Mouse (Mus musculus) embryo, embryonic 11 days (tissue): ENCODE measurements around the gene Prss53.

ENCODE experiments used
- DNase-seq: peaks from one replicate; pipeline ENCODE4 v3.0.0-alpha.2; 2015

Prss53 gene

DNA sequence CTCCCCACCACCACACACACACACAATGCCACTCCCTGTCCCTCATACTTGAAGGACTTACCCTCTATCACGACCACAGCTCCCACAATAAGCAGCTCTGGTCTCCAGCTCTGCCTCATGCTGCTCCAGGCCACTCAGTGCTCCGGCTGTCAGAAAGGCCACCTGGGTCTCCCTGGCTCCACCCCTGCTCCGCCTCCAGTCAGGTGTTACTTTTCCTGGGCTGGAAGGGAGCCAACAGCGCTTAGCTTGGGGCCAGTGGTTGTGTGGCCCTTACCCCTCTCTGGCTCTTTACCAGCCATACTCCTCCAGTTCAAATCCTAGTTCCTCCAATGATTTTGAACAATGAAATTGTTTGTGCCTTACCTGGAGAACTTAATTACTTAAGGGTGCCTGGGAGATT is at the start of gene Prss53:
Prss53 (minus strand) TSS at position 173 of the 400 bp plus-strand sequence.
- DNase-seq = no peak

DNA sequence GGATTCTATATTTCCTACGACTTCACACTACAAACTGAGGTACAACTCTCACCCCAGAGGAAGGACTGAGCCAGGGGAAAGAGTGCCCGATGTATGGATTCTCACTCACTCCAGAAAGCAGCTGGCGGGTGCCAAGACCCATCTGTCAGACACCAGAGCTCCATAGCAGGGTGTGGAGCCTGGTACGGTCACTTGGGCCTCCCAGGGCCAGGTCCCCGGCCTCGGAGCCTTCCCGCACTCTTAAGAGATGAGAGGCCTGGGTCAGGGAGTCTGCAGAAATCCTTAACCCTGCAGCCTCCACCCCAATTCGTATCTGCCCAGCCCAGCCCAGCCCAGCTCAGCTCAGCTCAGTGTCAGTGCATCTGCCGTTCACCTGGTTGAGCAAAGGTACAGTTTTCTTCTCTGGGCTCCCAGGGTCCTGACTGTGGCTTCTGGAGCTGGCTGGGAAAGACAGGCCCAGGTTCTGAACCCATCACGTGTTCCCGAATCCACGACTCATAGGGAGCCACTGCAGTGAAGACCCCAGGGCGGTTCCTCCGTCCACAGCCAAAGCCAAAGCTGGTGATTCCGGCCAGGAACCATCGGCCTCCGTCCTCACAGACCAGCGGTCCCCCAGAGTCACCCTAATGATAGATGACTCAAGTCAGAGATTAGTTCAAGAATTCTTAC is 45.6 kb upstream of the Prss53 start:
- no peak for DNase-seq

DNA sequence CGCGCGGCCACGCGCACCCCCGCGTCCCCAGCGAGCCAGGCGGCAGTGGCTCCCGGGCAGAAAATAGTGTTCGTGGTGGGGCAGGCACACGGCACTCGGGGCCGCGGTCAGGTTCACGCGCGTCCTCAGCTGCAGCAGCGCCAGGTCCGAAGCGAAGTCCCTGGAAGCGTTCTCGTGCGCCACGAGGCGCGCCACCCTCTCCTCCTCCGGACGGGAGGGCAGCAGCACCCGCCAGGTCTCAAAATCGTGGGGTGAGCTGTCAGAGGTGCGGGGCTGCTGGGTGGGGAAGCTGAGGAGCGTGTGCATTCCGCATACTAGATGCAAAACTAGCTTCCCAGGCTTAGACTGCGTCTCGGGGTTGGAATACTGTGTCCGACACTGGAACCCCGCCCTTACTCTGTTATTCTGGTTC is 45.0 kb upstream of the Prss53 start:
- no peak for DNase-seq

DNA sequence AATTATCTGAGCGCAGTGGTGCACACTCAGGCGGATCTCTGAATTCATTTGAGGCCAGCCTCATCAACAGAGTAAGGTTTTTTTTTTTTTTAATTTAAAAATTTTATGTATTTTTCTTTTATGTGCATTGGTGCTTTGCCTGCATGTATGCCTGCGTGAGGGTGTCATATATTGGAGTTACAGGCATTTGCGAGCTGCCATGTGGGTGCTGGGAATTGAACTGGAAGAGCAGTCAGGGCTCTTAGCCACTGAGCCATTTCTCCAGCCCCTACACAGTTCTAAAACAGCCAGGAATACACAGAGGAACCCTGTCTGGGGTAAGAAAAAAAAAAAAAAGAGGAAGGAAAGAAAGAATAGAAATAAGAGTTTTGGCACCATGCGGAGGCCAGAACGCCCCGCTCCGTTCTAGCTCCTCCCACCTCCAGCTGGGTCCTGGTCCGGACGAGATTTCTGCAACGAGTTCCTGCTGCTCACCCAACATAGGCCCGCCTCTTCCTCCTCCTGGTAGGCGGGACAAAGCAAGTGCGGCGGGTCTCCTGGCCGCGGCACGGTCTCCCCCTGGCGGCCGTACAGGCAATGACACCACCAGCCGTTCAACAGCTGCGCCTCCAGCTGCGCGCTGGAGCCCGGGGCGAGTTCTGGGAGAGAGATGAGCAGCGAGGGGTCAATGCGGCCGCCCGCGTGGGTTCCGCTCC is 44.4 kb upstream of the Prss53 start:
- peak; percentile 96 for DNase-seq

DNA sequence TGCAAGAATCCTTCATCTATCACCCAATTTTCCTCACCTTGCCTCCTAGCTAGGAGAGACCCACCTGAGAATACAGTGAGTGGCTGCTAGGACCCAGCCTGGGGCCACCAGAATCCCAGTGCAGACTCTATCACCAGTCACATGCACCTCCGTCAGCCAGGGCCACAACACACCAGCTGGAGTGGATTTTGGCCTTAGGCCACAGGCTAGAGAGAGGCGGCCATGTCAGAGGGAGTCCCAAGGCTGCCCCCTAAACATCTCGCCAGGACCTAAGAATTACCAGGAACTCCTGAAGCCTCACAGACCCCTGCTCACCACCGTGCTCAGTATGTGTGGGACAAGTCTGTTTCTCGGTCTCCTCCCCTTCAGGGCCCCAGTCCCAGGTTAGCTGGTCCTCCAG is 43.3 kb upstream of the Prss53 start:
- no peak for DNase-seq

DNA sequence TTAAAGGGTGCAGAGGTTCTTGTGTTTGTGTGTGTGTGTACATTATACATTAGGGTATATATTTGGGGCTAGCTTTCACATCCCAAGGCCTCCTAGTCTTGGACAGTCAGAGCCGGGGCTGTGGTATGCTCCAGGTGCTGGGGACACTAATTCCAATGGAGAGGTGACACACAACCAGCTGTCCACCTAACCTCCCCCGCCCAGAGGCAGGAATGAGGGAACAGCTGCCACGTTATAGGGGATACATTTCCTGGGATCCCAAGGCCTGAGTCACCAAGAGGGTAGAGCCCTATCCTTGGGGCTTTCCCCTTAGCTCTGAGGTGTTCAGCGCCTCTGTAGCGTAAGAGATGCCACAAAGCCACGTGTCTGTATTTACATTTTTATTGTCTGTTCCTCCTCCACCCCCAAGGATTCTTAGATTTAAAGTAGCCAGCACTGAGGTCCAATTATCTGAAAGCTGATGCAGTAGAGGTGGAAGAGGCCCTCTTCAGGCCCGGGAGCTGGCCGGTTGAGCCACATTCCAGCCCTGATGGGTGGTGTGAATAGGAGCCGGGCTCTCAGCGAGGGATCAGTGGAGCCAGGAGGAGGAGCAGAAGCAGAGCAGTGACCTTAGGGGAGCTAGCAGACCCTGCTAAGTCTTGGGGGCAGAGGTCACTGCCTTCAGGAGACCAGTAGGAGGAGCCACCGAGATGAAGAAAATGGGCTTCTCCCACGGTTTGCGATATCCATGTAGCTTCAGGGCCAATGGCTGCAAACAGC is 41.7 kb upstream of the Prss53 start:
- DNase-seq = peak; percentile 64

DNA sequence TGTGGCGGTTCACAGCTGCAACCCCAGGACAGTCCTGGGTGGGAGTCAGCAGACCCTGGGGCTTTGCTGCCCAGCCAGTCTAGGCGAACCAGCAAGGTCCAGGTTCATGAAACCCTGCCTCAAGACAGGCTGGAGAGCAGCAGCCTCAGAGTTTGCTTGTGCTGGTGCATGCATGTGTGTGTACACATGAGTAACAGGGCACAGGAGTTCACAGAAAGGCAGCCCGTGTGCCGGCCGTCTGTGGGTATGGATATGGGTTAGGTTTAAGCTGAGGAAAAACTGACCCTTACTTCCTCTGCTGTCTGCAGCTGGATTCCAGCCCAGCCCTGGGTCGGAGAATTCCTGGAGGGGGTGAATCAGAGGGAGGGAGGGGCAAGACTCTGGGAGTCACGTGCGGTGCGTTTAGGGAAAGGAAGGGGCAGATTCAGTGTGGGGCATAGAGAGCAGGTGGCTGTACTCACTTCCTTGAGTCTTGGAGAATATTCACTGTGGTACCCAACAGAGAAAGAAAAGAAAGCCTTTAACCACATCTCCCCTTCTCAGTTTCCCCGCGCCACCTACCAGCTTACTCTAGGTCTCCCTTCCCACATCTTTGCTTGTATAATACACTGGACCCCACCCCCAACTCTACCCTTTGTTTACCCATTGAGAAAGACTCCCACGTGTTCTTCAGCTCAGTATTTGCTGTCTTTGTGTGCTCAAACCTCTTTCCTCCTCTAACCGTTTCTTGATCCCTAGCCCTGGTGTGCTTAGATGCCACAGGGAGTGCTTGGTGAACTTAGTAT is 40.8 kb upstream of the Prss53 start:
- DNase-seq = peak; percentile 30

DNA sequence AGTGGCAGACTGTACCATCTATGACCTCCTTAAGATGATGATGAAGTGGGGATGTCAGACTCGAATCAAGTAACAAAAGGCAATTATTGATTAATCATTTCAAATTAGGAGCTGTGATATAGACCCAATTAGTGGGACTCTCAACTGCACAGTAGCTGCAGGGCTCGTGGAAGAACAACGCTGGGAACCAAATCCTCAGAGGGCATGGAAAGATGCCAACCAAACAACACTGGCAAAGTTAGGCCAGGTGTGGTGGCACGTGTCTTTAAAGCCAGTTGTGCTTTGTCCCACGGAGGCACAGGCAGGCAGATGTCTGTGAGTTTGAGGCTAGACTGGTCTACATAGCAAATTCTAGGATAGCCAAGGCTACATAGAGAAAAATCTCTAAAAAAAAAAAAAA is 39.9 kb upstream of the Prss53 start:
- no peak for DNase-seq

DNA sequence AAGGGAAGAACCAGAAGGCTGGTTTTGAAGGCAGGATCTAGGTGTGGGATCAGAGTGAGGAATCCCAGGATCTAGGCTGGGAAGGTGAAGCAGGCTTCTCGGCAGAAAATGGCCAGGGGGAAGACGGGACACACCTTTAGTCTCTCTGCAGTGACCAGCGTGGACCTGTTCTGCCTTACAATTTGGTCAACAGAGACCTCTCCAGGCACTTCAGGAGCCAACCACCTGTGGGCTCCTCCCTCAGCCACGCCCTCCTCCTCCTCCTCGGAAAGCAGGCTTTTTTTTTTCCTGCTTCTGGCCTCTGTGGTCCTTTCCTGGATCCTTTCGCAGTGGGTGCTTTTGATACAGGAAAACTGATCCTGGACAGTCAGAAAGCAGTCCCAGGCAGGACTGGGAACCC is 39.2 kb upstream of the Prss53 start, which contains the start of gene Prss8:
Prss8 (minus strand) TSS at position 182 of the 400 bp plus-strand sequence.
- peak; percentile 21 for DNase-seq

DNA sequence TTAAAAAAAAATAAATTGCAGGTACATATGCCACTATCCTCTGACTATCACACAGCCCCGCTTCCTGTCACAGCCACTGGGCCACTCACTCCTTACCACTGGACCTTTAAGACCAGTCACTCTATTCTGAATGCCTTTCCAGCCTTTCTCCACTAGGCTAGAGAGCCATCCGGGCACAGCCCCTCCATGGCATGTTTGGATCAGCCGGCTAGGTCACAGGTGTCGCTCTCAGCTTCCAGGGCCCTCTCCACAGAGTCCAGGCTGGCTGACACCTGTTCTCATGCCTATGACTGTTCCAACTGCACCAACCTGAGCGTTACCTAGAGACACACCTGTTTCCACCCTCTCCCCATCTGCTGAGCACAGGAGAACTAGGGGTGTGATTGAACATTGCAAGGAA is 37.8 kb upstream of the Prss53 start:
- DNase-seq = no peak

DNA sequence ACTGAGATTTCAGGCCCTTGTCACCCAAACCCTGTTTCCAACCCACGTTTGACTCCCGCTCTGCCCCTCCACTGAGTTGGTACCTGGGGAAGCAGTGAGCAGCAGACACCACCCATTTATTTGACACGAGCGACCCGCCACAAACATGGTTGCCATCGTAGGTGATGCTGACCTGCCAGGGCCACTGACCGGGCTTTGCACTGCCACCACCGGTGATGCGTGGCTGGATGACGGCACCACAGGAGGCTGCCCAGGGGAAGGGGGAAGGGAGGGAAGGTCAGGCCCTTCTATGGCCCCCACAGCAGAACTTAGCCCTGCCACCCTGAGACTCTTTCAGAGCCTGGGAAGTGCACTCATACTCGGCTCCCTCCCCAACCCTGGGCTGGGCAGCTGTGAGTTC is 37.0 kb upstream of the Prss53 start:
- DNase-seq = no peak

DNA sequence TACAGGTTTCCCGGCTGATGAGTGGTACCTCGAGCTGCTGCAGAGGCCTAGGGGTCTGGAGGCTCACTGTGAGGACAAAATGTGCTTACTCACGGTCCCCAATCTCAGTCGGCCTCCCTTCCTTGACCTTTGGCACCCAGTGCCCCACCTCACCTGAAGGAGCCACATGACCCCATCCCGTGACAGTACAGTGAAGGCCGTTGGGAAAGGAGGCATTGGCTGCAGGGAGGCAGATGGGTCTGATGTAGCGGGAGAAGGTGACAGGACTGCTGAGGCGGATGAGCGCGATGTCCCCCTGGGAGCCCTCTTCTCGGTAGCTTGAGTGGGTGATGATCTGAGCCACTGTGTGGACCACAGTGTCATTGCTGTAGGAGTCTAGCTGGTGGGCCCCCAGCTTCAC is 36.1 kb upstream of the Prss53 start:
- DNase-seq = no peak

DNA sequence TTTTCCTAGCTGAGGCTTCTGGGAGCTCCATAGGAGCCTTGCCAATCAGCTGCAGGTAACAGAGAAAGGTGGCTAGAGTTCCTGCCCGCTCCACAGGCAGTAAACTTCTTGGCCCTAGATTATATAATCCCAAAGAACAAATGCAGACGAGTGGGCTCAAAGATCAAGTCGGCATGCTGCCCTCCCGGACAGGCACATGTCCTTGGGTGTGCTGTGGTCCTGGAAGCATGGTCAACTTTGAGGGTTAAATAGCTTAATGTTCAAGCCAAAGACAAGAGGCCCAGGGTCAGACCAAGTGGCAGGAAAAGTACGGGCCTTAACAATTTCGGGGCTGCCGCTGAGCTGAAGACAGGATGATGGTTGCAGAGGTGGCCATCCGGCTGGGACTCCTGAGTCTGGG is 35.3 kb upstream of the Prss53 start:
- DNase-seq = no peak

DNA sequence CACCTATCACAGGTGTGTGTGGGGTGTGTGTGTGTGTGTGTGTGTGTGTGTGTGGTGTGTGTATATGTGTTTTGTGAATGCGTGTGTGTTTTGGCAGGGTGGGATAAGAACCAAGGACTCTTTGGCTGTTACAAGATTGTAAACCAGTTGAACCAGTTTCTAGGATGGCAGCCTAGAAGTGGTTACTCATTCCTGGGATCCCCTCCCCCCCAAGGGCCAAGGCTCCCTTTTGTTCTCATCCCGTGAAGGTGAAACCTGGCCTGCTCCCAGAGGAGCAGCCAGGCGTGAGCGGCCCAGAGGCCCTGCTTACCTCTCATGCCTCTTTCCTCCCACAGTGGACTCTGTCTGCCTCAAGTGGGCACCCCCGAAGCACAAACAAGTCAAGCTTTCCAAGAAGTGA is 34.5 kb upstream of the Prss53 start:
- DNase-seq = no peak

DNA sequence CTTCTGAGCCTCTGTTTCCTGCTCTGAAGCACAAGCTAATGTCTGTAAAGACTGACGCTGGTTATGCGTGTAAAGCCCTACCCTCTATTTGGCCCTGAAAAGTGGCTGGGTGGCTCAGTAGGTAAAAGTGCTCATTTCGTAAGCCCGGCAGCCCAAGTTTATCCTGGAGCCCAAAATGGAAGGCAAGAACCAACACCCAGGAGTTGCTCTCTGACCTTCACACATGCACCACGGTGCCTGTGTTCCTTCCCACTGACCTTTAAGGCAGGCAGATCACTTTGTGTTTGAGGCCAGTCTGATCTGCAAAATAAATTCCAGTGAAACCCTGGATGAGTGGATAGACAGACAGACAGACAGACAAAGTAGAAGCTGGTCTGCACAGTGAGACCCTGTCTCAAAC is 32.9 kb upstream of the Prss53 start:
- no peak for DNase-seq

DNA sequence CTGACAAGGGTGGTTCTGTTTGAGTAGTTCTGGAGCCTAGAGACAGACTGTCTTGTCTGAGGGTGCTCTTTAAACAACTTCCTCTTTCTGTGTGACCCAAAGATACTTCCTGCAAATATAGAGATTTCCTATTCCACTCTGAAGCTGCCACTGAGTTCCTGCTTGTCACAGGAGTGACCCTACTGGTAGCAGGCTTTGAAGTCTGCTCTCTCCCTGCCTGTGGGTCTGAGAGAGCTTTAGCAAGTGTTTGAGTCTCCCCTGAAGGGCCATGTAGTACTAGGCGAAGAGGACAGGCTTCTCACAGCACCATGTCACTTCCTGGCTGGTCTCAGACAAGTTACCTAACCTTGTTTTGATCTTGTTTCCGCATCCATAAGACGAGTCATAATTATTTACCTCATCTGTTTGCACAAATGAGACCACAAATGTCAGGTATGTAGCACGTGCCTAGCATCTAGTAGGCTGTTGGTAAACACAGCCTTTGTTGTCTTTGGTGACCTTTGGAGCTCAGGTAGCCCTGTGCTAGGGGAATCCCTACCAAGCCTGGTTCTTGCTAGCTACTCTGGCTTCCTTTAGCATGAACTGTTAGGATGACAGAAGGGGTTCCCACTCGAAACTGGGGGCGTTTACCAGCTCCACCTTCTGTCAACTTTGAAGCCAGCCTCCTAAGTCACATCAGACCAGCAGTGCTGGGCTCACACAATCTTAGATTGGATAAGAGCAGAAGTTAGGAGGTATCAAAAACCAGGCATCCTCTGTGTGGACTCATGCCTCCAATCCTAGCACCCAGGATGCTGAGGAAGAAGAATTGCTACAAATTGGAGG is 31.9 kb upstream of the Prss53 start:
- DNase-seq = no peak

DNA sequence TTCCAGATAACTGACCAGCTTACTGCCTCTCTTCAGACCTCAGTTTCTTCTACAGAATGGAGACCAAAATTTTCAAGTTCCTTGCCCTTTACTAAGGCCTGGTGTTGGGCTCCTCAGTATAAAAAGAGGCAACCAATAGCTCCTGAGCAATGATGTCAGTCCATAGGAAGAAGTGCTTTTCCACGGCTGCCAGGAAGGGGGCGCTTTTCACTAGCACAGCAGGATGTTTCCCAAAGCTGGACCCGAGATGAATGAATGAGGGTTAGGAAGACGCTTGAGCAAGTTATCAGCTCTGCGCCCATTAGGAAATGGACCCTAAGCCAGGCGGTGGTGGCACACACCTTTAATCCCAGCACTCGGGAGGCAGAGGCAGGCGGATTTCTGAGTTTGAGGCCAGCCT is 30.7 kb upstream of the Prss53 start:
- DNase-seq = no peak

DNA sequence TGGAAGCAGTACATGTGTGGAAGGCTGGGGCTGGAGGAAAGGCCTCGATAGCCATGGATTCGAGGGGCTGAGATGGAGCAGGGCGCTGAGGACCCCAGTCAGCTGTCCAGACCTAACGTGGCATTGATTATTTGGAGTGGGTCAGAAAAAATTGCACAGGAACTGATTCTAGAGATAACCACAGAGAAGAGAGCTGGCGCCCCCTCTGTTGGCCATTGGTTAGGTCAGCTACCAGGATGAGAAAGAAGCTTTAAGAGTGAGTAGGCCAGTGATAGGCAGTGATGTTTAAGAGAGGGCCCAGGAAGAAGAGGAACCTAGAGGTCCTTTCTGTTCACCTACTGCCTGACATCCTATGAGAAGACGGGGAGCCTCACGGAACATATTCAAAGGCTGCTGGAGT is 28.5 kb upstream of the Prss53 start:
- DNase-seq = no peak

DNA sequence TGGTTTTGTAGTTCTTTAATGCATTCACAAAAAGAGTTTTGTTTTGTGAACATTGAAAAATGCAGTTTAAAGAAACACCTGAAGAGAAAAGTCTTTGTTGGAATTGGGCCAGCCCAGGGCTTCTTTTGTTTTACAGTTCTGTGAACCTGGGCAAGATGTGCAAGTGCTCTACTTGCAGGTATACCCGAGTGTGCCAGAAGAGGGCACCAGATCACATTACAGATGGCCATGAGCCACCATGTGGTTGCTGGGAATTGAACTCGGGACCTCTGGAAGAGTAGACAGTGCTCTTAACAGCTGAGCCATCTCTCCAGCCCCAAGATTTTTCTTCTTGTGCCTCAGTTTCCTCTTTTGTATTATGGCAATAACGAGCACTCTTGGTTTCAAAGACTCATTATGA is 27.4 kb upstream of the Prss53 start:
- DNase-seq = peak; percentile 49

DNA sequence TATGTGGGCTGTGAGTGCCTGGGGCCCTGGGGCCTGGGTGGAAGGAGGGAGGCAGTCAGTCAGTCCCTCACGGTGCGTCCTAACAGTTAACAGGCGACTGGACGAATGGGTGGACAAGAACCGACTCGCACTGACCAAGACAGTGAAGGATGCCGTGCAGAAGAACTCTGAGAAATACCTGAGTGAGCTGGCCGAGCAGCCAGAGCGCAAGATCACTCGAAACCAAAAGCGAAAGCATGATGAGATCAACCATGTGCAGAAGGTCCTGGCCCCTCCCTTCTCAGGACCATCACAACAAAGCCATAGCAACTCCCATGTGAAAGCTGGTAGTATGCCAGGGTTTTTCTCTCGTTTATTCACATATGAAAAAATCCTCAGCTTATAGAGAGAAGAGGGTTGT is 24.5 kb upstream of the Prss53 start:
- DNase-seq = no peak

DNA sequence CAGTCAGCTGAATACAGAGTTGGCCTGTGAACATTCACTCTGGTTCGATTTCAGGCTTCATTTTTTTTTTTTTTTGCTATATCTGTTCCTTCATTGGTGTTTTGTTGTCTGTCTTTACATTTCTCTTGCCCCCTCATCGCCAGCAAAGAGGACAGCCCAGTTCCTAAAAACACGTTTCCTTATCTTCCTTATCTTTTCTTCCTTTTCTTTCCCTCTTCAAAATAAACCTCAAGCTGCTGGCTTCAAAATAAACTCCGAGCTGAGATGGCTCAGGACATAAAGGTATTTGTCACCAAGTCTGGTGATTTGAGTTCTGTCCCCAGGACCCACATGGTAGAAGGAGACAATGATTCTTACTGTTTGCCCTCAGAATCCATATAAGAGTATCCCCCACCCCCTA is 22.2 kb upstream of the Prss53 start:
- DNase-seq = no peak

DNA sequence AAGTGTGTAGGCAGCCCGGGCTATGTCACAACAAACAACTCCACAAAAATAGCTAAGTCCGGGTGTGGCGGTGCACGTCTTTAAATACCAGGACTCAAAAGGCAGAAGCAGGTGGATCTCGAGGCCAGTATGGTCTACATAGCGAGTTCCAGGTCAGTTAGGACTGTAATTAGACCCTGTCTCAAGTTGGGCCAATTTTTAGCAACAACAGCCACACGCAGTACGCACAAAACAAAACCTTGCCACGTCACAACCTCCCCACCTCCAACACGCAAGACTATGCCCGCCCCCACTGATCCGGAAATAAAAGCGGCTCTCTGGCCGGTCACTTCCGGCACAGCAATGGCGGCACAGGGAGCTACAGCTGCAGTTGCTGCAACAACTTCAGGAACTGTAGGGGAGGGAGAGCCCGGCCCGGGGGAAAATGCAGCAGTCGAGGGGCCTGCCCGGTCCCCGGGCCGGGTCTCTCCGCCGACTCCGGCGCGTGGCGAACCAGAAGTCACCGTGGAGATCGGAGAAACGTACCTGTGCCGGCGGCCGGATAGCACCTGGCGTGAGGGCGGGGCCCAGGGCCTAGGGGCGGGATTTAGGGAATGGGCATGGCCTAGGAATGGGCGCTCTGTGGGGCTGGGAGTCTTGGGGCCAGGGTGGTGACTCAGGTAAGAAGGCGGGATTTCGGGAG is 21.6 kb upstream of the Prss53 start, which contains the start of gene Kat8:
Kat8 (plus strand) TSS at position 327 of the 682 bp plus-strand sequence.
- DNase-seq = peak; percentile 96
